Mouse (Mus musculus): ENCODE measurements around the gene Prdm15. TPM values are rescaled to one million over a fixed set of nuclear protein-coding genes. Genes with fewer than 3 reads are reported as not detected.
A peak's percentile ranks its signal among the peaks of the same experiment; 100 is the strongest.

Prdm15 gene
- polyA plus RNA-seq, 1 experiment from 2014 or later, result 17.1 TPM

GRCm38 (mm10) chr16:97851061-97851740 is 449 bp downstream of the Prdm15 start:
- Histone ChIP-seq H3K36me3 (peaks cover 31% of the 10 kb centered on the region), H3K27me3 (ENCODE audit: low read depth, poor library complexity, severe bottlenecking) (no peaks in the 10 kb centered on the region), H3K27ac (peak overlapping the region; percentile 100), H3K9me3 (replicated peaks) (no peaks in the 10 kb centered on the region), H3K4me1 (peaks cover 22% of the 10 kb centered on the region), H3K4me3 (peak overlapping the region; percentile 95)
- under 1% methylated on average over 69 of the region's 77 CpGs for WGBS
- peak; percentile 93 for DNase-seq (ENCODE audit: low spot score)

- Histone ChIP-seq H3K4me3 (peak overlapping the region; percentile 95), H3K4me1 (peaks cover 22% of the 10 kb centered on the region), H3K9me3 (replicated peaks) (no peaks in the 10 kb centered on the region), H3K36me3 (peaks cover 36% of the 10 kb centered on the region), H3K27me3 (ENCODE audit: low read depth, poor library complexity, severe bottlenecking) (no peaks in the 10 kb centered on the region), H3K27ac (peak overlapping the region; percentile 100)
- WGBS, result 3% methylated on average over 11 of the region's 11 CpGs
- DNase-seq (ENCODE audit: low spot score), result no peak
Measured at GRCm38 (mm10) chr16:97850667-97851060, 986 bp downstream of the Prdm15 start.

GRCm38 (mm10) chr16:97848832-97849231 is 2.8 kb downstream of the Prdm15 start:
- no peaks in the 10 kb centered on the region for H3K9me3 ChIP-seq (replicated peaks)
- no peaks in the 10 kb centered on the region for H3K27me3 ChIP-seq (ENCODE audit: low read depth, poor library complexity, severe bottlenecking)
- no peak for DNase-seq (ENCODE audit: low spot score)
- peaks cover 22% of the 10 kb centered on the region for H3K4me1 ChIP-seq
- no peak overlapping the region for H3K4me3 ChIP-seq
- H3K27ac ChIP-seq, result no peak overlapping the region
- H3K36me3 ChIP-seq, result peaks cover 49% of the 10 kb centered on the region
- WGBS, result 85% methylated on average over 6 of the region's 6 CpGs

GRCm38 (mm10) chr16:97844967-97845937 is 6.4 kb downstream of the Prdm15 start:
- 83% methylated on average over 12 of the region's 12 CpGs for WGBS
- H3K27me3 ChIP-seq (ENCODE audit: low read depth, poor library complexity, severe bottlenecking), result no peaks in the 10 kb centered on the region
- DNase-seq (ENCODE audit: low spot score), result no peak
- H3K36me3 ChIP-seq, result peaks cover 68% of the 10 kb centered on the region
- no peaks in the 10 kb centered on the region for H3K9me3 ChIP-seq (replicated peaks)
- peaks cover 14% of the 10 kb centered on the region for H3K4me1 ChIP-seq
- H3K27ac ChIP-seq, result no peak overlapping the region
- no peak overlapping the region for H3K4me3 ChIP-seq

GRCm38 (mm10) chr16:97832154-97832553 is 19.5 kb downstream of the Prdm15 start:
- Histone ChIP-seq H3K36me3 (peaks cover 95% of the 10 kb centered on the region), H3K4me3 (no peak overlapping the region), H3K27me3 (ENCODE audit: low read depth, poor library complexity, severe bottlenecking) (no peaks in the 10 kb centered on the region), H3K9me3 (replicated peaks) (no peaks in the 10 kb centered on the region), H3K27ac (no peak overlapping the region), H3K4me1 (no peaks in the 10 kb centered on the region)
- 89% methylated on average over 3 of the region's 3 CpGs for WGBS
- DNase-seq (ENCODE audit: low spot score), result no peak

- Histone ChIP-seq H3K36me3 (peaks cover 76% of the 10 kb centered on the region), H3K9me3 (replicated peaks) (no peaks in the 10 kb centered on the region), H3K27ac (no peak overlapping the region), H3K4me1 (no peaks in the 10 kb centered on the region), H3K4me3 (no peak overlapping the region), H3K27me3 (ENCODE audit: low read depth, poor library complexity, severe bottlenecking) (no peaks in the 10 kb centered on the region)
- no peak for DNase-seq (ENCODE audit: low spot score)
- WGBS, result 94% methylated on average over 1 of the region's 1 CpGs
Measured at GRCm38 (mm10) chr16:97828207-97828606, 23.4 kb downstream of the Prdm15 start.

GRCm38 (mm10) chr16:97823311-97824007 is 28.2 kb downstream of the Prdm15 start:
- Histone ChIP-seq H3K4me3 (no peak overlapping the region), H3K27me3 (ENCODE audit: low read depth, poor library complexity, severe bottlenecking) (no peaks in the 10 kb centered on the region), H3K4me1 (no peaks in the 10 kb centered on the region), H3K9me3 (replicated peaks) (no peaks in the 10 kb centered on the region), H3K36me3 (peaks cover 78% of the 10 kb centered on the region), H3K27ac (no peak overlapping the region)
- DNase-seq (ENCODE audit: low spot score), result no peak
- 95% methylated on average over 6 of the region's 6 CpGs for WGBS

GRCm38 (mm10) chr16:97819532-97819931 is 32.1 kb downstream of the Prdm15 start:
- Histone ChIP-seq H3K27me3 (ENCODE audit: low read depth, poor library complexity, severe bottlenecking) (no peaks in the 10 kb centered on the region), H3K36me3 (peaks cover 93% of the 10 kb centered on the region), H3K27ac (no peak overlapping the region), H3K4me1 (no peaks in the 10 kb centered on the region), H3K9me3 (replicated peaks) (no peaks in the 10 kb centered on the region), H3K4me3 (no peak overlapping the region)
- DNase-seq (ENCODE audit: low spot score), result no peak
- WGBS, result 87% methylated on average over 4 of the region's 4 CpGs

GRCm38 (mm10) chr16:97817414-97817813 is 34.2 kb downstream of the Prdm15 start:
- Histone ChIP-seq H3K4me3 (no peak overlapping the region), H3K27me3 (ENCODE audit: low read depth, poor library complexity, severe bottlenecking) (no peaks in the 10 kb centered on the region), H3K27ac (no peak overlapping the region), H3K36me3 (peaks cover 99% of the 10 kb centered on the region), H3K4me1 (no peaks in the 10 kb centered on the region), H3K9me3 (replicated peaks) (no peaks in the 10 kb centered on the region)
- DNase-seq (ENCODE audit: low spot score), result no peak
- 96% methylated on average over 1 of the region's 1 CpGs for WGBS

- no peak overlapping the region for H3K27ac ChIP-seq
- H3K27me3 ChIP-seq (ENCODE audit: low read depth, poor library complexity, severe bottlenecking), result no peaks in the 10 kb centered on the region
- DNase-seq (ENCODE audit: low spot score), result no peak
- WGBS, result 93% methylated on average over 5 of the region's 5 CpGs
- no peaks in the 10 kb centered on the region for H3K9me3 ChIP-seq (replicated peaks)
- no peaks in the 10 kb centered on the region for H3K4me1 ChIP-seq
- H3K36me3 ChIP-seq, result peaks cover 100% of the 10 kb centered on the region
- no peak overlapping the region for H3K4me3 ChIP-seq
Measured at GRCm38 (mm10) chr16:97815269-97815668, 36.4 kb downstream of the Prdm15 start.

- Histone ChIP-seq H3K36me3 (peaks cover 100% of the 10 kb centered on the region), H3K4me1 (no peaks in the 10 kb centered on the region), H3K27ac (no peak overlapping the region), H3K4me3 (no peak overlapping the region), H3K9me3 (replicated peaks) (no peaks in the 10 kb centered on the region), H3K27me3 (ENCODE audit: low read depth, poor library complexity, severe bottlenecking) (no peaks in the 10 kb centered on the region)
- WGBS, result 100% methylated on average over 2 of the region's 2 CpGs
- no peak for DNase-seq (ENCODE audit: low spot score)
Measured at GRCm38 (mm10) chr16:97814060-97814459, 37.6 kb downstream of the Prdm15 start.

- no peak overlapping the region for H3K4me3 ChIP-seq
- WGBS, result 97% methylated on average over 3 of the region's 3 CpGs
- no peak for DNase-seq (ENCODE audit: low spot score)
- H3K9me3 ChIP-seq (replicated peaks), result no peaks in the 10 kb centered on the region
- H3K4me1 ChIP-seq, result no peaks in the 10 kb centered on the region
- H3K27ac ChIP-seq, result no peak overlapping the region
- peaks cover 99% of the 10 kb centered on the region for H3K36me3 ChIP-seq
- no peaks in the 10 kb centered on the region for H3K27me3 ChIP-seq (ENCODE audit: low read depth, poor library complexity, severe bottlenecking)
Measured at GRCm38 (mm10) chr16:97808881-97809280, 42.8 kb downstream of the Prdm15 start.

GRCm38 (mm10) chr16:97805646-97806045 is 46.0 kb downstream of the Prdm15 start:
- H3K36me3 ChIP-seq, result peaks cover 93% of the 10 kb centered on the region
- H3K9me3 ChIP-seq (replicated peaks), result no peaks in the 10 kb centered on the region
- H3K4me3 ChIP-seq, result no peak overlapping the region
- H3K27me3 ChIP-seq (ENCODE audit: low read depth, poor library complexity, severe bottlenecking), result no peaks in the 10 kb centered on the region
- DNase-seq (ENCODE audit: low spot score), result no peak
- 92% methylated on average over 3 of the region's 3 CpGs for WGBS
- H3K4me1 ChIP-seq, result no peaks in the 10 kb centered on the region
- H3K27ac ChIP-seq, result no peak overlapping the region
